Mouse (Mus musculus) cerebellum, postnatal 10 days (tissue): ENCODE results near the gene Mical3.
"Not testable (repeated sequence)": the region's sequence is repeated elsewhere in the genome, so short reads cannot be mapped to it uniquely, and the experiment has no call there.

Experiments used
- DNase-seq, 2 experiments: peaks; one replicate each; pipeline ENCODE4 v3.0.0; 2021; ENCODE audit warnings: mixed read lengths in 2 of 2

Gene Mical3

GRCm38 (mm10) chr6:120954241-120954640 lies 176.6 kb downstream of the Mical3 start:
- no peak for DNase-seq

GRCm38 (mm10) chr6:120952475-120952874 lies 178.3 kb downstream of the Mical3 start:
- no peak for DNase-seq

GRCm38 (mm10) chr6:120951311-120951710 lies 179.5 kb downstream of the Mical3 start:
- DNase-seq: no peak

- DNase-seq: no peak
Measured at GRCm38 (mm10) chr6:120945510-120945909, 185.3 kb downstream of the Mical3 start.

GRCm38 (mm10) chr6:120943964-120944363 lies 186.8 kb downstream of the Mical3 start:
- DNase-seq: no peak

GRCm38 (mm10) chr6:120943551-120943950 lies 187.2 kb downstream of the Mical3 start:
- no peak for DNase-seq

- no peak for DNase-seq
Measured at GRCm38 (mm10) chr6:120943079-120943478, 187.7 kb downstream of the Mical3 start.

GRCm38 (mm10) chr6:120941575-120941974 lies 189.2 kb downstream of the Mical3 start:
- DNase-seq: no peak

GRCm38 (mm10) chr6:120941084-120941481 lies 189.7 kb downstream of the Mical3 start:
- DNase-seq: no peak

GRCm38 (mm10) chr6:120940446-120941083 lies 190.2 kb downstream of the Mical3 start:
- DNase-seq: no peak

GRCm38 (mm10) chr6:120939783-120940182 lies 191.0 kb downstream of the Mical3 start:
- no peak for DNase-seq

- DNase-seq: no peak
Measured at GRCm38 (mm10) chr6:120938763-120939450, 191.9 kb downstream of the Mical3 start.

GRCm38 (mm10) chr6:120937999-120938608 lies 192.7 kb downstream of the Mical3 start:
- DNase-seq: no peak

GRCm38 (mm10) chr6:120937104-120937617 lies 193.6 kb downstream of the Mical3 start:
- DNase-seq: no peak

- DNase-seq: no peak
Measured at GRCm38 (mm10) chr6:120934176-120934575, 196.6 kb downstream of the Mical3 start.

GRCm38 (mm10) chr6:120933670-120934069 lies 197.1 kb downstream of the Mical3 start:
- no peak for DNase-seq

- no peak for DNase-seq
Measured at GRCm38 (mm10) chr6:120932597-120932996, 198.2 kb downstream of the Mical3 start.

GRCm38 (mm10) chr6:120930450-120931306 lies 200.1 kb downstream of the Mical3 start:
- DNase-seq: no peak

GRCm38 (mm10) chr6:120929421-120929820 lies 201.4 kb downstream of the Mical3 start:
- no peak for DNase-seq

GRCm38 (mm10) chr6:120927765-120928164 lies 203.0 kb downstream of the Mical3 start:
- DNase-seq: peak; percentile 59 to 64

GRCm38 (mm10) chr6:120926880-120927279 lies 203.9 kb downstream of the Mical3 start:
- DNase-seq: no peak

GRCm38 (mm10) chr6:120924791-120925321 lies 205.9 kb downstream of the Mical3 start:
- not testable (repeated sequence) for DNase-seq

- DNase-seq: peak; percentile 19 to 29
Measured at GRCm38 (mm10) chr6:120917975-120918374, 212.8 kb downstream of the Mical3 start.
